Mouse (Mus musculus) adipose tissue, adult 10 weeks (tissue): ENCODE measurements around the gene BC004004. TPM values are rescaled to one million over a fixed set of nuclear protein-coding genes. Genes with fewer than 3 reads are reported as not detected.

Source experiments
- polyA plus RNA-seq: library from polyadenylated mRNA; stranded (reverse); fragments of 350-450 nt; fragmentation: Illumina TruSeq; extraction: RNeasy Lipid Tissue Mini Kit (QIAGEN cat#74804); gene quantifications from one replicate; pipeline ENCODE4 v1.2.3, GENCODE M21; 2014; ENCODE audit warnings: low read depth, low replicate concordance

The BC004004 gene
- 140 TPM for polyA plus RNA-seq

DNA sequence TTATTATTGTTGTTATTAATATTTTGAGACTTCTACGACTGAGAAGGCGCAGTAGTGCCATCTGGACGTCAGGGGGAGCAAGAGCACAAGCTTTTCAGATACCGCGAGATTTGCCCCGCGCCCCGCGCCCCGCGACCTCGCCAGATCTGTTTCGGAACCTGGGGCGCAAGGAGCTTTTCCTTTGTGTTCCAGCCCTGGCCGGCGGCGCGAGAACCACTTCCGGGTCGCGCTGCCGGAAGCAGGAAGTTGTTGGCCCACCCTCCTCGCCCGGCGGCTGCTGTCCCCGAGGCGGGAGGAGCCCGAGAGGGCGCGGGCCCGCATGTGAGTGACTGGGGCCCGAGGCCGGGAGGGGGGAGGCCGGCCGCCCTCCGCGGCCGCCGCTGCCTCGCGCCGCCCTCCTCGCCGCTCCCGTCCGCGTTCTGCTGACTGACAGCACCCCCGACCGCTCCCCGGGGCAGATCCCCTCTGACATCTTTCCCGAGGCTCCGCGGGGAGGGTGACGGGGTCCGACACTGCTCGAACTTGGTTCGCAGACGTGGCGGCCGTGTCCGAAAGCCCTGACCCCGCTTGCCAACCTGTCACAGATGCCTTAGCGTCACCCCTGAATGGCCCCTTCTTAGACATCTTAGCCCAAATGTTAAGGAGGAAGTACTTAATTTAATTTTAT, at the start of gene BC004004:
BC004004 (plus strand) TSS at position 107 of the 667 bp plus-strand sequence.

DNA sequence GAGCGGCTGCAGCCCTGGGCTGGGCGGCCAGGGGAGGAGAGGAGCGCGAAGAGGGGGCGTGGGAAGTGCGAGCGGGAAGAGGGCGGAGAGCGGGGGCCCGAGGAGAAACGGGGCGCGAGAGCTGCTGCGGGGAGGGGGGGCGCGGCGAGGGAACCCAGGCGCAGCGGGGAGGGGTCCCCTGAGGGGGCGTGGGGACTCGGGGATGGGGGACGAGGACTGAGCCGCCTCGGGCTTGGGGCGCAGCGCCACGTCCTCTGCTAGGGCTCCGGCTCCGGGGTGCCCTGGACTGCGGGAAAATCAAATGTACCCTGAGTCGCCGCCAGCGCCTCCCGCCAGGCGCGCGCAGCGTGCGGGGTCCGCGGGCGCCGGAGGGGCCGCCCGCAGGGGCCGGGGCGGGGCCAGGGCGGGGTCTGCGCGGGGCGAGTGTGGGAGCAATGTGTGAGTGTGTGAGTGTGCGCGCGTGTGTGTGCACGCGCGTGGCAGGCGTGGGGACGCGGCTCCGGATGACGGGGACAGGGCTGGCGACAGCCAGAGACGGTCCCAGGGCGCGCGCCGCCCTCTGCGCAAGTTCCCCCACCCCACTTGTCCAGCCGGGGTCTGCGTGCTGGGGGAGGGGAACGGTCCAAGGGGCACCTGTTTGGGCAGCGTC, 30.7 kb upstream of the BC004004 start, which contains the start of gene Cpne5:
Cpne5 (minus strand) TSS at position 396 of the 649 bp plus-strand sequence.

DNA sequence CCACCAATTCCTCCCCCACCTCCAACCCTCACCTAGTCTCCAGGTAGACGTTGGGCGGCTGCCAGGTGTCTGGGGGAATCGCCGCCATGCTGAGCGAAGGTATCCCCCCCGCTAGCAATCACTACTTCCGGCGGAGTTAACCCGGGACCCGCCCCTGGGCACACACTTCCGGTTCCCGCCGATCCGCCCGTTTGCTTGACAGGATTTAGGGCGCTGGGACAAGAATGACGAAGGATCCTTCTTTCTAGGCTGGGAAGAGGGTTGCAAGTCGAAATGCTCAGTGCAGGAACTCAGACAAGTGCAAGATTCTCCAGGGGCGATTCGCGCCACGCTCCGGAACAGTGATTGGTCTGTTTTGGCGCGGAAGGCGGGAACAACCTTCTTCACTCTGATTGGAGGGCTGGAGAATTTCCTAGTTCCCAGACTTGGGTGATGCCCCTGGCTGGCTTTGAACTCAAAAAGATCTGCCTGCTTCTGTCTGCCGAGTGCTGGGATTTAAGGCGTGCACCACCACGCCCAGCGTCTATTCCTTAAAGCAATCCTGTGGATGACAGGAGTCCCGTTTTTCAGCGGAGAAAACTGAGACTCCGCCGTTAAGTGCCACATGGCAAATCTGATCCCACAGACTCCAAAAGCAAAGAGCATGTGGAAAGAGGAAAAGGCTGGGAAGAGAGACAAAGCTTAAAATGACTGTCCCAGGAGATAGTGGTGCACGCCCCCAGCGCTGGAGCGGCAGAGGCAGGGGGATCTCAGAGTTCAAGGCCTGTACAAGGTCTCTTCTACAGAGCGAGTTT, 4.6 kb upstream of the BC004004 start, which contains the start of gene Ppil1:
Ppil1 (minus strand) TSS at position 347 of the 794 bp plus-strand sequence.

DNA sequence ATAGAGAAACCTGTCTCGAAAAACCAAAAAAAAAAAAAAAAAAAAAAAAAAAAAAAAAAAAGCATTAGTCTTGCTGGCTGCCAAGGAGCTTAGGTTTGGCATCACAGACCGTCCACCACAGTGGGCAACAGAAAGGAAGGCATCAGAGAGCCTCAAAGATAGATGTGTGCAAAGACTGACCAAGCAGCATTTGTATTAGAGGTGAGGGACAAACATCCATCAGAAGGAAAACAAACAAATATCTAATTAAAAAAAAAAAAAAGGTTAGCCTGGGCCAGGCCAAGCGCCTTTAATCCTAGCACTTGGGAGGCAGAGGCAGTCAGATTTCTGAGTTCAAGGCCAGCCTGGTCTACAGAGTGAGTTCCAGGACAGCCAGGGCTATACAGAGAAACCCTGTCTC, 48.8 kb downstream of the BC004004 start, which contains the start of gene Pi16:
Pi16 (plus strand) TSS at position 301 of the 400 bp plus-strand sequence.

DNA sequence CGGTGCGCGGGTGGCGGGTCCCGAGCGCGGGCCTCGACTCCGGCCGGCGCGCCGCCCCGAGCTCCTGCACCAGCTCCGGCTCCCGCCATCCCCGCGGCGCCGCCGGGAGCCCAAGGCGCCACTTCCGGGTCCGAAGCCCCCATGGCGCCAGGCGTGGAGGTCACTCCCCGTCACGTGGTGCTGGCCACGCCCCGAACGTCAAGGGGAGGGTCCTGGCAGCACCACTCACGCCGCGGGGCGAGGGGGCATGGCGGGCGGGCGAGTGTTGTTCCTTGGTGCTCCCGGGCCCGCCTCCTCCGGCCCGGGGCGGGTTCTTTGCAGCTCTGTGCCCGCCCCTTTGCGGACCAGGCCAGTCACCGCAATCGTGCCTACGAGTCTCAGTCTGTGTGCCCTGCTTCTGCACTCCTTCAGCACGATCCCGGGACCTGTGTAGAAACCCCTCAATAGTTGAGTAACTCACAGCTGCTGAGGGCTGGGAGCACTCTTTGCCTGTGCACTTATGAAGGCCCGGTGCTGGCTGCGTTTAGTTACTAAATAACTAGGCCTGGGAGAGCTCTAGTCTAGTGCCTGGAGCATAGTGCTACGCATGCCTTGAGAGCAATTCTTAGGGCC, 79.2 kb downstream of the BC004004 start, which contains the start of gene Mtch1:
Mtch1 (minus strand) TSS at position 290 of the 612 bp plus-strand sequence.

DNA sequence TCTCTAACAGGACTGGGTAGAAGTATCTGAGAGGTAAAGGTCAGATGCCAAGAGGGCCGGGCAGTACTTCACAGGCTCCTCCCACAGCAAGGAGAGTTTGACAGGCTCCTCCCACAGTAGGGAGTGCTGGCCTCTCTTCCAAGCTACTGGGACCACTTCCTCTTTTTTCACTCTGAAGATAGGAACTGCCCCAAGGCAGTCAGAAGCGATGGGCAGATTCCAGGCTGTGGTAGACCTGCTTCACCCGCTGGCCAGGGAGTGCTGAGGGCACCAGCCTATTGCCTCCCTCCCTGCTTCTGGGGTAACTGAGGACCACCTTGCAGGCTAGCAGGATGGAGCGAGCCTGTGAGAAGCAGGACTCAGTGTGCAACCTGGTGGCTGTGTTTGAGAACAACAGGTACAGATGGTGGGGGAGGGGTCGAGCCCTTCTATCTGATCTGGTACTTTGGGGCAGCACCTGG, 92.2 kb downstream of the BC004004 start, which contains the start of gene Fgd2:
Fgd2 (plus strand) TSS at position 154 of the 461 bp plus-strand sequence.

Other genes starting within 250 kb of the BC004004 start
- 133 TPM for gene Srsf3, start 236.2 kb upstream of the BC004004 start, polyA plus RNA-seq
- gene Cdkn1a, start 177.8 kb upstream of the BC004004 start, polyA plus RNA-seq: 42.9 TPM
- gene Rab44, start 154.6 kb upstream of the BC004004 start, polyA plus RNA-seq: 10.0 TPM
- 35.5 TPM for gene Cpne5, start 30.6 kb upstream of the BC004004 start, polyA plus RNA-seq
- 38.4 TPM for gene Ppil1, start 4.6 kb upstream of the BC004004 start, polyA plus RNA-seq
- 35.5 TPM for gene Pi16, start 48.9 kb downstream of the BC004004 start, polyA plus RNA-seq
- 408 TPM for gene Mtch1, start 79.1 kb downstream of the BC004004 start, polyA plus RNA-seq
- gene Fgd2, start 92.1 kb downstream of the BC004004 start, polyA plus RNA-seq: 16.1 TPM
- gene Pim1, start 222.0 kb downstream of the BC004004 start, polyA plus RNA-seq: 13.0 TPM